Mouse (Mus musculus): ENCODE measurements around the gene Adgrb3.

DNA sequence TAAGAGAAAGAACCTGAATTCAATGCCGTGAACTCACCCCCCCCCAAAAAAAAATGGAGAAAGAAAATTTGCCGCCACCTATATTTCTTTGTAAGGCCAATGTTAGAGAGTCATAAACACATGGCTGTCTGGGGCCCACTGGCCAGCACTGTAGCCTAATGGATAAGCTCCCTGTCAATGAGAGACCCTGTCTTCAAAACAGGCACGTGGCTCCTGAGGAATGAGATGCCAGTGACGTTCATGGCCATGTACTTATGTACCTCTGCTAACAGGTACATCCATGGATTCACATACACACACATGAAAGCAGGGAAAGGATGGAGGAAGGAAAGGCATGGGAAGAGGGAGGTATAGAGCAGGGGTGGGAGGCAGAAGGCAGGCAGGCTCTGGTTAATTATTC is 208.0 kb downstream of the Adgrb3 start:
- TF ChIP-seq CTCF (IDR thresholded peaks at IDR 0.05; ENCODE audit: low read depth): no peak
- no peak for TF ChIP-seq EP300 (IDR thresholded peaks at IDR 0.05; ENCODE audit: low read depth)

All from heart, postnatal 0 days (tissue).